Mouse (Mus musculus): ENCODE measurements around the gene Helz.

The Helz gene

GRCm38 (mm10) chr11:107617976-107618375 lies 70.2 kb downstream of the Helz start:
- no peak for DNase-seq

GRCm38 (mm10) chr11:107624661-107625060 lies 76.9 kb downstream of the Helz start:
- no peak for DNase-seq

GRCm38 (mm10) chr11:107625746-107626145 lies 78.0 kb downstream of the Helz start:
- DNase-seq: no peak

GRCm38 (mm10) chr11:107629504-107629903 lies 81.8 kb downstream of the Helz start:
- DNase-seq: peak; percentile 68 to 80

GRCm38 (mm10) chr11:107629951-107630350 lies 82.2 kb downstream of the Helz start:
- DNase-seq: peak in 1 of 2 experiments; percentile 21

- no peak for DNase-seq
These were observed 83.4 kb downstream of the Helz start for GRCm38 (mm10) chr11:107631124-107631523.

- no peak for DNase-seq
These were observed 85.9 kb downstream of the Helz start for GRCm38 (mm10) chr11:107633563-107634146.

GRCm38 (mm10) chr11:107638137-107638536 lies 90.4 kb downstream of the Helz start:
- DNase-seq: no peak

- no peak for DNase-seq
These were observed 91.9 kb downstream of the Helz start for GRCm38 (mm10) chr11:107639657-107640056.

GRCm38 (mm10) chr11:107644461-107644860 lies 96.7 kb downstream of the Helz start:
- no peak for DNase-seq

- DNase-seq: no peak
These were observed 99.6 kb downstream of the Helz start for GRCm38 (mm10) chr11:107647330-107647729.

- no peak for DNase-seq
These were observed 100.9 kb downstream of the Helz start for GRCm38 (mm10) chr11:107648668-107649067.

GRCm38 (mm10) chr11:107649458-107649857 lies 101.7 kb downstream of the Helz start:
- DNase-seq: no peak

GRCm38 (mm10) chr11:107650422-107651051 lies 102.8 kb downstream of the Helz start:
- DNase-seq: no peak

- no peak for DNase-seq
These were observed 103.7 kb downstream of the Helz start for GRCm38 (mm10) chr11:107651391-107651790.

- no peak for DNase-seq
These were observed 104.4 kb downstream of the Helz start for GRCm38 (mm10) chr11:107652137-107652536.

- no peak for DNase-seq
These were observed 107.8 kb downstream of the Helz start for GRCm38 (mm10) chr11:107655538-107655937.

- no peak for DNase-seq
These were observed 109.4 kb downstream of the Helz start for GRCm38 (mm10) chr11:107657117-107657516.

- DNase-seq: no peak
These were observed 112.7 kb downstream of the Helz start for GRCm38 (mm10) chr11:107660452-107660851.

GRCm38 (mm10) chr11:107662666-107663065 lies 114.9 kb downstream of the Helz start:
- DNase-seq: no peak

GRCm38 (mm10) chr11:107667542-107667941 lies 119.8 kb downstream of the Helz start:
- no peak for DNase-seq

- DNase-seq: no peak
These were observed 120.5 kb downstream of the Helz start for GRCm38 (mm10) chr11:107668223-107668622.

- DNase-seq: no peak
These were observed 121.2 kb downstream of the Helz start for GRCm38 (mm10) chr11:107668977-107669376.

GRCm38 (mm10) chr11:107674006-107674405 lies 126.3 kb downstream of the Helz start:
- no peak for DNase-seq

- DNase-seq: no peak
These were observed 126.9 kb downstream of the Helz start for GRCm38 (mm10) chr11:107674601-107675000.
